8 mouse cellular contexts compared by ENCODE assay signal in genomic region chr8:125385519-125386150, GRCm38 (mm10).
DNase-seq lines count a peak whose midpoint lies in the region; ATAC-seq and TF ChIP-seq lines count a peak whose summit lies in the region.

No protein-coding gene starts in this region.

- DNase-seq in ovary, adult 18-20 months (ENCODE audit: low spot score), result peak; percentile 77
- DNase-seq in ovary, postnatal 14 days (ENCODE audit: low spot score), result no peak
- peak; percentile 90 for DNase-seq in midbrain, postnatal 0 days (ENCODE audit: low spot score)
- DNase-seq in thymus, postnatal 4 days, result peak; percentile 25

- peak overlapping the region; percentile 16; the same call in 1 of the 2 replicates for H3K4me2 ChIP-seq in embryonic facial prominence, embryonic 13.5 days
- no peak overlapping the region for H3K4me2 ChIP-seq in heart, embryonic 11.5 days
- no peak overlapping the region for H3K4me2 ChIP-seq in kidney, embryonic 16.5 days (replicated peaks; ENCODE audit: low read depth, low read length)
- no peak overlapping the region for H3K4me2 ChIP-seq in limb, embryonic 15.5 days
- no peak overlapping the region for H3K4me2 ChIP-seq in midbrain, postnatal 0 days (ENCODE audit: low read depth, low read length, poor library complexity, severe bottlenecking)

- H3K9ac ChIP-seq in embryonic facial prominence, embryonic 13.5 days, result no peak overlapping the region
- H3K9ac ChIP-seq in heart, embryonic 11.5 days (ENCODE audit: low read depth, low read length), result peak overlapping the region; percentile 13; the same call in 1 of the 2 replicates
- H3K9ac ChIP-seq in kidney, embryonic 16.5 days (replicated peaks; ENCODE audit: low read length), result no peak overlapping the region
- H3K9ac ChIP-seq in limb, embryonic 15.5 days, result no peak overlapping the region
- no peak overlapping the region for H3K9ac ChIP-seq in midbrain, postnatal 0 days (replicated peaks; ENCODE audit: low read length, poor library complexity, severe bottlenecking)

- ATAC-seq in embryonic facial prominence, embryonic 13.5 days (ENCODE audit: insufficient number of reproducible peaks, insufficient read depth, low FRiP score, low TSS enrichment, low read depth), result peak; percentile 85
- ATAC-seq in heart, embryonic 11.5 days (replicated peaks; ENCODE audit: insufficient number of reproducible peaks, low FRiP score, low TSS enrichment), result no peak; the same call in 1 of the 2 replicates
- ATAC-seq in kidney, embryonic 16.5 days (ENCODE audit: low FRiP score, low TSS enrichment), result peak; percentile 57
- ATAC-seq in limb, embryonic 15.5 days (ENCODE audit: insufficient number of reproducible peaks, low FRiP score, low TSS enrichment, low read depth), result peak; percentile 75
- peak; percentile 74 for ATAC-seq in midbrain, postnatal 0 days (ENCODE audit: low FRiP score)

- TF ChIP-seq CTCF in midbrain, postnatal 0 days (IDR thresholded peaks at IDR 0.05), result no peak

- WGBS in embryonic facial prominence, embryonic 13.5 days, result 23% methylated on average over 6 of the region's 6 CpGs
- WGBS in heart, embryonic 11.5 days (ENCODE audit: insufficient replicate concordance), result 28% methylated on average over 6 of the region's 6 CpGs
- 38% methylated on average over 6 of the region's 6 CpGs for WGBS in kidney, embryonic 16.5 days
- WGBS in limb, embryonic 15.5 days, result 24% methylated on average over 6 of the region's 6 CpGs
- WGBS in midbrain, postnatal 0 days, result 28% methylated on average over 6 of the region's 6 CpGs

- peak overlapping the region; percentile 74 for H3K27ac ChIP-seq in embryonic facial prominence, embryonic 13.5 days
- H3K27ac ChIP-seq in heart, embryonic 11.5 days (ENCODE audit: low read depth, low read length), result peak overlapping the region; percentile 62
- no peak overlapping the region for H3K27ac ChIP-seq in kidney, embryonic 16.5 days (ENCODE audit: low read length)
- H3K27ac ChIP-seq in limb, embryonic 15.5 days, result 0 out of 2 replicates have a peak overlapping the region, but pooled peaks have one; percentile 9
- H3K27ac ChIP-seq in midbrain, postnatal 0 days (ENCODE audit: low read depth, low read length), result no peak overlapping the region; the same call in 1 of the 2 replicates

- no peaks in the 10 kb centered on the region for H3K36me3 ChIP-seq in embryonic facial prominence, embryonic 13.5 days
- H3K36me3 ChIP-seq in heart, embryonic 11.5 days (ENCODE audit: control insufficient read depth, insufficient read depth, low read length), result no peaks in the 10 kb centered on the region
- H3K36me3 ChIP-seq in kidney, embryonic 16.5 days (ENCODE audit: insufficient read depth, low read length), result no peaks in the 10 kb centered on the region
- H3K36me3 ChIP-seq in limb, embryonic 15.5 days, result no peaks in the 10 kb centered on the region
- no peaks in the 10 kb centered on the region for H3K36me3 ChIP-seq in midbrain, postnatal 0 days (ENCODE audit: insufficient read depth, low read length)

- H3K9me3 ChIP-seq in embryonic facial prominence, embryonic 13.5 days, result no peaks in the 10 kb centered on the region
- H3K9me3 ChIP-seq in heart, embryonic 11.5 days (replicated peaks; ENCODE audit: control insufficient read depth, low read length), result no peaks in the 10 kb centered on the region
- no peaks in the 10 kb centered on the region for H3K9me3 ChIP-seq in kidney, embryonic 16.5 days (ENCODE audit: low read length)
- no peaks in the 10 kb centered on the region for H3K9me3 ChIP-seq in limb, embryonic 15.5 days
- H3K9me3 ChIP-seq in midbrain, postnatal 0 days (ENCODE audit: low read length), result no peaks in the 10 kb centered on the region

- H3K4me1 ChIP-seq in embryonic facial prominence, embryonic 13.5 days, result peaks cover 46% of the 10 kb centered on the region
- H3K4me1 ChIP-seq in heart, embryonic 11.5 days (ENCODE audit: control insufficient read depth, insufficient read depth, low read length), result peaks cover 45% of the 10 kb centered on the region
- peaks cover 33% of the 10 kb centered on the region for H3K4me1 ChIP-seq in kidney, embryonic 16.5 days (ENCODE audit: insufficient read depth, low read length)
- H3K4me1 ChIP-seq in limb, embryonic 15.5 days, result peaks cover 37% of the 10 kb centered on the region
- peaks cover 13% of the 10 kb centered on the region; the same call in 1 of the 2 replicates for H3K4me1 ChIP-seq in midbrain, postnatal 0 days (ENCODE audit: insufficient read depth, low read length)

- H3K4me3 ChIP-seq in embryonic facial prominence, embryonic 13.5 days, result no peak overlapping the region
- H3K4me3 ChIP-seq in heart, embryonic 11.5 days (ENCODE audit: low read depth, low read length), result no peak overlapping the region
- no peak overlapping the region for H3K4me3 ChIP-seq in kidney, embryonic 16.5 days (ENCODE audit: low read length)
- H3K4me3 ChIP-seq in limb, embryonic 15.5 days, result no peak overlapping the region
- H3K4me3 ChIP-seq in midbrain, postnatal 0 days (ENCODE audit: low read depth, low read length), result no peak overlapping the region

- H3K27me3 ChIP-seq in embryonic facial prominence, embryonic 13.5 days, result no peaks in the 10 kb centered on the region
- no peaks in the 10 kb centered on the region for H3K27me3 ChIP-seq in heart, embryonic 11.5 days (ENCODE audit: control insufficient read depth, insufficient read depth, low read length)
- no peaks in the 10 kb centered on the region for H3K27me3 ChIP-seq in kidney, embryonic 16.5 days (ENCODE audit: insufficient read depth, low read length)
- no peaks in the 10 kb centered on the region for H3K27me3 ChIP-seq in limb, embryonic 15.5 days
- no peaks in the 10 kb centered on the region for H3K27me3 ChIP-seq in midbrain, postnatal 0 days (ENCODE audit: insufficient read depth, low read length)

Comparison
In these comparisons a context has a peak if more than half of its experiments do, and no peak if none do; other contexts are left out.
1. H3K27ac ChIP-seq: peak in embryonic facial prominence, embryonic 13.5 days (single experiment), heart, embryonic 11.5 days (single experiment) and limb, embryonic 15.5 days (single experiment); none in kidney, embryonic 16.5 days (single experiment) and midbrain, postnatal 0 days (single experiment).